Mouse (Mus musculus): ENCODE results near the gene Timeless. TPM values are rescaled to one million over a fixed set of nuclear protein-coding genes. Genes with fewer than 3 reads are reported as not detected.
"Not testable (repeated sequence)": the region's sequence is repeated elsewhere in the genome, so short reads cannot be mapped to it uniquely, and the experiment has no call there.

Gene Timeless
- 32.1 and 41.1 TPM in 2 replicates for total RNA-seq (2015; ENCODE audit: low replicate concordance)
- total RNA-seq (2017; ENCODE audit: low replicate concordance) = 43.4 and 53.9 TPM in 2 replicates

DNA sequence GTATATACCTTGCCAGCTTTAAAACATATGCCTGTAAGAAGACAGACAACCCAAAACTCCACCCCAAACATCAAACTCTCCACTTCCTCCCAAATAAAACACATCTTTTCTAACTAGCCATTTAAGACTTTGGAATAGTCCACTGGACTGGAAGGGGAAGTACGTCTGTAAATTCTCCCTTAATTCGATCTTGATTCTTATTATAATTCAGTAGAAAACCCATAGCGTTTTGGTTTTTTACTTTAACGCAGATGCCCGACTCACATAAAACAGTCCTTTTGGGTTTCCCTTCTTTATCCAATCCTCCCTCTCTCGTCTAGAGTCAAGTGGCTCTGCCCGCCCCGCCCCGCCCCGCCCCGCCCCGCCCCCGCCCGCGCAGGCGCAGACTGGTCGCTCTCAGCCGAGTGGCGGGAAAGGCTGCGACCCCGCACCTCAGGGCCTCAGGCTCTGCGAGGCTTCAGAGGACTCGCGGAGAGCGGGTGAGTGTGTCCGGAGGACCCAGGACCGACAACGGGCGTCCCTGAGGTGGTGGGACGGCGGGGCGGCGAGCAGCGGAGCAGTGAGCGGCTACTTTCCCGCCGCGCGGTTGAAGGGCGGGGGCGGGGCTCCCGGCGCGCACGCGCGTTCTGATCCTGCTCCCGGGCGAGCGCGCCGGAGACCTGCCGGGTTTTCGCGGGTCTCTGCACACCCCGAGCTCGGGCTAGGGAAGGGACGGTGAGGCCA lies at the start of gene Timeless:
Gene Timeless, plus strand, starts transcription at position 369 of the 723 bp plus-strand sequence.
- ATAC-seq (replicated peaks; ENCODE audit: low FRiP score, poor library complexity, severe bottlenecking) = peak; percentile 76

DNA sequence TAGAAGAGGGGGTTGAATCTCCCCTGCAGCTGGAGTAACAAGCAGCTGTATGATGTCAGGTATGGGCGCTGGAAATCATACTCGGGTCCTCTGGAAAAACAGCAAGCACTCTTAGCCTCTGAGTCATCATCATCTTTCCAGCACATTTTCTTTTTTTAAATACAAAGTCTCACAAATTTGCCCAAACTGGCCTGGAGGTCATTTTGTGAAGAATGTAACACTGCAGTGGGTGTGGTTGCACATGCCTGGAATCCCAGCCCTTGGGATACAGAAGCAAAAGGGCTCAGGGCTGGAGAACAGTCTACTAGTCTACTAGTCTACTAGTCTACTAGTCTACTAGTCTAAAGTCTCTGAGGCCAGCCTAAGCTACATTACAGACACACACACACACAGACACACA lies 47.6 kb upstream of the Timeless start:
- ATAC-seq (replicated peaks; ENCODE audit: low FRiP score, poor library complexity, severe bottlenecking) = no peak

DNA sequence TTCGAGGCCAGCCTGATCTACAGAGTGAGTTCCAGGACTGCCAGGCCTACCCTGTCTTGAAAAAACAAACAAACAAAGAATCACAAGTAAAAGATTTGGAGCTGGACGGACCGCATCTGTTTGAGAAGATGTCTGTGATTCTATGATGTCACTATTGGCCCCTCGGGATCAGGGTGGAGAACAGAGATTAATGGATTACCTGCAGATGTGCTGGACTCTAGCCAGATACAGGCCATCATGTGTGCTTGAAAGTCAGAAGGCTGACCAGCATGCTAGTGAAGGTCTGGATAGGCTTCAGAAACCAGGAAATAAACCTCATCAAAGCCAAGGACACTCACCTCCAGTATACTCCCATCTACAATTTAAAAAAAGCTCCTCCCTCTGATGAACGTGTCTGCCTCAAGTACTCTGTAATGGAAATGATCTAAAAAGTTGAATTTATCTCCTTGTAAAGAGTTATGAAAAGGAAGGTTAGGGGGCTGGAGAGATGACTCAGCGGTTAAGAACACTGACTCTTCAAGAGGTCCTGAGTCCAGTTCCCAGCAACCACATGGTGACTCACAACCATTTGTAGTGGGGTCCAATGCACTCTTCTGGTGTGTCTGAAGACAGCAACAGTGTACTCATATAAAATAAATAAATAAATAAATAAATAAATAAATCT lies 46.5 kb upstream of the Timeless start:
- no peak for ATAC-seq (replicated peaks; ENCODE audit: low FRiP score, poor library complexity, severe bottlenecking)

DNA sequence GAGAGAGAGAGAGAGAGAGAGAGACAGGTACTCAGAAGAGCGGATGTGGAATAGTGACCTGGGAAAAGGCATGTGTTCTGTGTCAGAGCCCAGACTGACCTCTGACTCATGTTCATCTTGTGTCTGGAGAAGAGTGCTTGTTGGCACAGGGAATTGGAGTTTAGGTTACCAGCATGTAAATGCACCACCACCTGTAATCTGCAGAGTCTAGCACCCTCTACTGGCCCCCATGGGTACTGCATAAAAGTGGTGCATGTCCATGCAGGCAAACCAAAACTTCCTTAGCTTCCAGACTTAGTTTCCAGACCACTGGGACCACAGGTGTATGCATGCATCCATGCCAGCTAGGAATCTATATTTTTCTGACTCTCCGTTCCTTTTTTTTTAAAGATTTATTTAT lies 45.9 kb upstream of the Timeless start:
- peak; percentile 76 for ATAC-seq (replicated peaks; ENCODE audit: low FRiP score, poor library complexity, severe bottlenecking)

DNA sequence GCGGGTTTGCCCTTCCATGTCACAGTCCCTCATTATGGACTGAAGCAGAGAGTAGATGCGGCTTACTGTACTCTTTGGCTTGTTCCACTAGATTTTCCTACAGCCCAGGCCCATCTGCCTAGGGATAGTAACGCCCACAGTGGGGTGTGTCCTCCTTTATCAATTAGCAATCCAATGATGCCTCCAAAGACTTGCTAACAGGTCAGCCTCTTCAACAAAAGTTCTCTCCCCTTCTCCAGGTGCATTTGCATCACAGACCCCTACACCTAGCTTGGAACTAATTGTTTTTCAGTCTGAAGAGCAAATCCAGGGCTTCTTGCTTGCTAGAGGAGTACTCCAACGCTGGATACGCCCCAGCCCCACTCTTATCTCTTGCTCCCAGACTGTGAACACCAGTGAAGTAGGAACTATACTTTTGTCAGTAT lies 44.7 kb upstream of the Timeless start:
- ATAC-seq (replicated peaks; ENCODE audit: low FRiP score, poor library complexity, severe bottlenecking) = peak; percentile 92

DNA sequence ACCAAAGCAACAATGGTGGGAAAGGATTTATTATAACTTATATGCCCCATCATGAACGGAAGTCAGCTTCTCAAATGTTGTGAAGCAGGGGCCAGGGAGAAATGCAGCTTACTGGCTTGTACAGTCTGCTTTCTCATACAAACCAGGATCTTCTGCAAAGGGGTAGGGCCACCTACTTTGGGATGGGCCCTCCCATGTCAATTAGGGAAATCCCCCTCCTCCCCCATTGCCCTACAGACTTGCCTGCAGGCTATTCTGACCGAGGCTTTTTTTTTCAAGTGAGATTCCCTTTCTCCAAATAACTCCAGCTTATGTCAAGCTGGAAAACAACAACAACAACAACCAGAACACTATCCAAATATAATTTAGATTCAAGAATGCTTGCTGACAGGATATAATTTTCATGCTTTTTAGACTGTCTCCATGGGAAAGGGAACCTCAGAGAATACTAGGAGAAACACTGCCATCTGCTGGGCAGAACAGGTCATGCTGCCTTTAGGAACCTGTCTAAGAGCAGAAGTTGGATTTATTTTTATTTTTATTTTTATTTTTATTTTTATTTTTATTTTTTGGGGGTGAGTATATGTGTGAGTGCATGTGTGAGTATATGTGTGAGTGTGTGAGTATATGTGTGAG lies 43.5 kb upstream of the Timeless start:
- ATAC-seq (replicated peaks; ENCODE audit: low FRiP score, poor library complexity, severe bottlenecking) = peak; percentile 63

DNA sequence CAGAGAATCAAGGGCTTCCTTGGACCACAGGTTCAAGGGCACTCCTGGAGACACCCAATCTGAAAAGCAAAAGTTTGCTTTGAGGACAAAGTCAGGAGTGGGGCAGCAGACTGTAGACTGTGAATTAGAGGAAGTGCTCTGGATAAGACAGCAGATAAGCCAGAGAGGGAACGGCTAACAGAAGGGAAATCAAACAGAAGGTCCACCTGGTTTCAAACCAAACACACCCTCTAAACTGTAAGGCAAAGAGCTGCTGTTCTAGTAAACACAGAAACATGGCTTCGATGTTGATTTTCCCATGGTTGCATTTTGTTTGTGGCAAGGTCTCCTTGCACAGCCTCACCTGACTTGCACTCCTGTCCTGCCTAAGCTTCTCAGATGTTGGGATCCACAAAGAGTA lies 40.4 kb upstream of the Timeless start:
- no peak for ATAC-seq (replicated peaks; ENCODE audit: low FRiP score, poor library complexity, severe bottlenecking)

DNA sequence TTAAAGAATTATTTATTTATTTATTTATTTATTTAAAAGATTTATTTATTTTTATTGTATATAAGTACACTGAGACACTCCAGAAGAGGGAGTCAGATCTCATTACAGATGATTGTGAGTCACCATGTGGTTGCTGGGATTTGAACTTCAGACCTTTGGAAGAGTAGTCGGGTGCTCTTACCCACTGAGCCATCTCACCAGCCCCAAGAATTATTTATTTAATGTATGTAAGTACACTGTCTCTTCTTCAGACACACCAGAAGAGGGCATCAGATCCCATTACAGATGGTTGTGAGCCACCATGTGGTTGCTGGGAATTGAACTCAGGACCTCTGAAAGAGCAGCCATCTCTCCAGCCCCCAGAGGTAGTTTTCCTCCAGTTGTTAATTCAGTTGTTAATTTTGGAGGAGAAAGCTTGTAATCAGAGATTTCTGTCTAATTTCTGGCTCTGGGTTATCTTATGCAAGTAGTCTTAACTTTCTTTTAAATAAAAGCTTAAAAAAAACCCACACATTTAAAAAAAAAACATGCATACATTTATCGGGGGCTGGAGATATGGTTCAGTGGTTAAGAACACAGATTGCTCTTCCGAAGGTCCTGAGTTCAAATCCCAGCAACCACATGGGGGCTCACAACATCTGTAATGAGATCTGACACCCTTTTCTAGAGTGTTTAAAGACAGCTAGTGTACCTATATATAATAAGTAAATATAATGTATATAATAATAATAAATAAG lies 39.7 kb upstream of the Timeless start:
- not testable (repeated sequence) for ATAC-seq (replicated peaks; ENCODE audit: low FRiP score, poor library complexity, severe bottlenecking)

DNA sequence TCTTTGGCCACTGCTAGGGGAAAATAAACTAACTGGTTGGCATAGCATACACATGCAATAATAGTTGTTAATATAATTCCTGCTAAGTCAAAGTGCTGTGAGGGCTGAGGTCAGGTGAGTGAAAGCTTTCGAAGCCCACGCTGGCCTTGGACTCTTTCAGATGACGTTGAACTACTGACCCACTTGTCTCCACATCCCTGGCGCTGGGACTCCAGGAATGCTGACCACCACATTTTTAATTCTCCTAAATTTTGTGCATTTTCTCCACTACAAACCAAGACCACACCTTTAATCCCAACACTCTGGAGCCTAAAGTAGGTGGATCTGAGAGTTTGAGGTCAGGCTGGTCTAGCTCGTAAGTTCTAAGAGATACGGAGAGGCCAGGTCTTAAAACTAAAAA lies 38.8 kb upstream of the Timeless start:
- ATAC-seq (replicated peaks; ENCODE audit: low FRiP score, poor library complexity, severe bottlenecking) = no peak

DNA sequence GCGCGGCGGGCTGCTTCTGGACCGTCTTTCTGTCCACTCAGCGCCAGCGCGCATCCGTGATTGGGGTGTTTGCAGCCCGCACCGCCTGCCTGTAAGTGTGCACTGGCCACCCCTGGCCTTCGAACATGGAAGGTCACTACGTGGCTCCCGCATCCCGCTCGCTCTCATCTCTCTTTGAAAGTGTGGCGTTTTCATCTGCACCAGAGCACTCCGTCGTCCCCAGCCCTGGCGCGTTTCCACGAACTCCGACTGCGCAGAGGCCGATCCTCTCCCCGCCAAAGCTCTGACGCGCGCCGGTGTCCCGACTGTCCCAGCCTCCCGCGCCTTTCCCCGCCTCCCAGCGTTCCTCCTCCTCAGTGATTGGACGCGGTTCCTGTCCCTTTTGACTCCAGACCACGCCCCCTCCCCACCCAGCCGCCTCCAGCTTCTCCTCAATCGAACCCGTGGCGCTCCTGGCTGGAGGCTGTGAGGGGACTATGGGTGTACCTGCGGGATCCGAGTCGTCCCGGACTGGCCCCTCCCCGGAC lies 37.8 kb upstream of the Timeless start, which contains the start of gene Gls2:
Gene Gls2, plus strand, starts transcription at position 434 of the 527 bp plus-strand sequence.
- ATAC-seq (replicated peaks; ENCODE audit: low FRiP score, poor library complexity, severe bottlenecking) = peak; percentile 99

DNA sequence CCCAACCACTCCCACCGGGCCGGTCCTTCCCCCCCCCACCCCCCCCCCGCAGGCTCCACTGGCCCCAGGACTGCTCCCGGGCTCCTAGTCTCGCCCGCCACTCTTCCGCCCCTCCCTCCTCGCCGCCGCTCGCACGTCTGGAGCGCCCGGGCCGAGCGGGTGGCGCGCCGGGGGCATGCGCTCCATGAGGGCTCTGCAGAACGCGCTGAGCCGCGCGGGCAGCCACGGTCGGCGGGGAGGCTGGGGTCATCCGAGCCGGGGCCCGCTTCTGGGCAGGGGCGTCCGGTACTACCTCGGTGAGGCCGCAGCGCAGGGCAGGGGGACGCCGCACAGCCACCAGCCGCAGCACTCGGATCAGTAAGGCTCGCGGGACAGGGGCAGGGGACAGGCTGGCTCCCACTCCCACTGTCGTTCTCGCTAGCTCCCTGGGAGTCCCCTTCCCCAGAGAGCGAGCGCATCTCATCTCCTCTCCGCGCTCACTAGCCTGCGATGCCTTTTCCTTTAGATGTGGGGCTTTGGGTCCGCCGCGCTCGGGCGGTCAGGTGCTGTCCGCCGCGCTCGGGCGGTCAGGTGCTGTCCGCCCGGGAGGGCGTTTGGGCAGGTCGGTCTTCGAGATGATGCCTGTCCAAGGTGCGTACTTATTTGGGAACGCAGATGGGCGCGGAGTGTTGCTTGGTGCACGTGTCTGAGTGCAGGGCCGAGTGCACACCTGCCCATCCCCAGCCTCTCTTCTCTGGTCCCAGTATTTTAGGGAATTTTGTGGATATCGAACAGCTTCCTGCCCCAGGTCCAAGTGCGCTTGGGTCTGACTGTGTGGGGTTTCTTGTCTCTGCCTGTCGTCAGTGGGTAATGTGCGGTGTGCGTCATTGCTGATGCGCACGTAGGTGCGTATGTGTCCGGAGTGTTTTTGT lies 37.1 kb upstream of the Timeless start:
- ATAC-seq (replicated peaks; ENCODE audit: low FRiP score, poor library complexity, severe bottlenecking) = peak; percentile 70

DNA sequence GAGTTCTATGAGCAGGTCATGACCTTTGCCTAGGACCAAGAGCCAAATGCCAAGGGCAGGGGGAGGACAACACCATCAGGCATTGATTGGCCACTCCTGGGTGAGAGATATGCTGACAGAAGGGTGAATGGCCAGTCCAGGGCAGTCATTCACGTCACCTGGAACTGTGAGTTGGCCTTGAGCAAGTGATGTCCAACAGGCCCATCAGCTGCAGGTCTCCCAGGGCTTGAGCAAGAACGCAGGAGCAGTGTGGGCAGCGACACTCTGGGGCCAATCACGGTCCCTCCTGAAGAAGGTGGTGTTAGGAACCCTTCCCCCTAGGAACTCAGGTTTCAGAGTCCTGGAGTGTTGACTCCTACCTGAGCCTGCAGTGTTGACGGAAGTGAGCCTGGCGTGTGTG lies 30.0 kb upstream of the Timeless start:
- no peak for ATAC-seq (replicated peaks; ENCODE audit: low FRiP score, poor library complexity, severe bottlenecking)

DNA sequence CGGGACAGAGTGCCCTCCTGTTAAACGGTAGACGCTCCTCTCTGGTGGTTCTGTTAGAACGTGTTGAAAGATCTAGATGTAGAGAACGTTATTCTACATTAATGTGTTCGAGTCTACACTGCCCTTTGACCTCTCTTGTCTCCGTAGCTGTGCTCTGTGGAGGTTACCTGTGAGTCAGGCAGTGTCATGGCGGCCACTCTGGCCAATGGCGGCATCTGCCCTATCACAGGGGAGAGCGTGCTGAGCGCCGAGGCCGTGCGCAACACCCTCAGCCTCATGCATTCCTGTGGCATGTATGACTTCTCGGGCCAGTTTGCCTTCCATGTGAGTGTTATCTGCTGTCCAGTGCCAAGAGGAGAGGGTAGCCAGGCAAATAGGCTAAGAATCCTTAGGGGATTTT lies 26.9 kb upstream of the Timeless start:
- no peak for ATAC-seq (replicated peaks; ENCODE audit: low FRiP score, poor library complexity, severe bottlenecking)

DNA sequence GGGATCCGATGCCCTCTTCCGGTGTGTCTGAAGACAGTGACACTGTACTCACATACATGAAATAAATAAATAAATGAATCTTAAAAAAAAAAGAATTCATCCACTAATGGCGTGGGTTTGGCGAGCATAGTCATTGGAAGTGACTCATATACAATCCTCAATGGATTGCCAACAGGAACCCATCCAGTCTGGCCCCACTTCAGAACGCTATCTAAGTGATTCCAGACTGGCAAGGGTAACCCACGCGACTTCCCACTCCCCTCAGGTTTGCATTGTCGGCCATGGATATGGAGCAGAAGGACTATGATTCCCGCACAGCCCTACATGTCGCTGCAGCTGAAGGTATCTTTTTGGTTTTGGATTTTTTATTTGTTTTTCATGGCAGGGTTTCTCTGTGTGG lies 23.5 kb upstream of the Timeless start:
- ATAC-seq (replicated peaks; ENCODE audit: low FRiP score, poor library complexity, severe bottlenecking) = no peak

DNA sequence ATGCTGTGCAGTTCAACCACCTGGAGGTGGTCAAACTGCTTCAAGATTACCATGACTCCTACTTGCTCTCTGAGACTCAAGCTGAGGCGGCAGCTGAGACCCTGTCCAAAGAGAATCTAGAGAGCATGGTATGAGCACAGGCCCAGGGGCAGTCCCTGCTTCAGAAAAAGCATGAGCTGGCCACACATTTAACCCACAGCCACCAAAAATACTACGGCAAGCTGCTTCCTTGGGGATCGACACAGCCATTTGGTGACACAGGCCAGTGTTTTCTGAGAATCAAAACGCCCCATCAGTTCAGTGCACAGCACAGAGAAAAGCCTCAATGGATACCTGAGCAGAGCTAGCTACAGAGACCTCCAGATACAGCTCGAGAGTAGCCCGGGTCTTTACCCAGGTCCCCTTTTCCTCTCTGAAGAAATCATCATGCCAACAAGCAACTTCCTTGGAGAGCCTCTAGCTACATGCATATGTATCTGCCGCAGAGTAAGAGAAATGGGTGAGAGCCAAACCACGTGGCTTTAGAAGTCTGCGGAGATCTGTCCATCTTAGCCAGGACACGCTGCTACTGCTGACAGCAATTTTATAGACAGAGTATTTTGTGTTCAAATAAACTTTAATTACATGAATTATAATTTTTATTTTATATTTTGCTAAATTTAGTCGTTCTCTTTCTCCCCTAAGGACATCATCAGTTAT lies 22.4 kb upstream of the Timeless start:
- ATAC-seq (replicated peaks; ENCODE audit: low FRiP score, poor library complexity, severe bottlenecking) = no peak

DNA sequence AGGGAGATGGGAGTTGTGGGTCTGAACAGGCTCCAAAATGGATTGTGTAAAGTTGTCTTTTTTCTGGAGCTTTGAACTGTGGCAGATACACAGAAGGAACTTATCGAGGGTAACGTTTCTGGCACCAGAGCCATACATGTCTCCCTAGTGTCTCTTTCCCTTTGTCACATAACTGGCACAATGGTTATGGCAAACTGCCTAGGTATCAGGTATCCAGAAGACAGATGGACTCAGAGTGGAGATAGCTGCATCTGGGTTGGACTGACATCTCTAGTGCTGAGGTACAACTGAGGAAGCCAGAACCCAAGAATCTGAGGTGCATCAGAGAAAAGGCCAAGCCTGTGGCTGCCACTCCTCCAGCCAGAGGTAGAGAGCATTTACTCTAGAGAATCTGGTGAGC lies 21.7 kb upstream of the Timeless start:
- no peak for ATAC-seq (replicated peaks; ENCODE audit: low FRiP score, poor library complexity, severe bottlenecking)

DNA sequence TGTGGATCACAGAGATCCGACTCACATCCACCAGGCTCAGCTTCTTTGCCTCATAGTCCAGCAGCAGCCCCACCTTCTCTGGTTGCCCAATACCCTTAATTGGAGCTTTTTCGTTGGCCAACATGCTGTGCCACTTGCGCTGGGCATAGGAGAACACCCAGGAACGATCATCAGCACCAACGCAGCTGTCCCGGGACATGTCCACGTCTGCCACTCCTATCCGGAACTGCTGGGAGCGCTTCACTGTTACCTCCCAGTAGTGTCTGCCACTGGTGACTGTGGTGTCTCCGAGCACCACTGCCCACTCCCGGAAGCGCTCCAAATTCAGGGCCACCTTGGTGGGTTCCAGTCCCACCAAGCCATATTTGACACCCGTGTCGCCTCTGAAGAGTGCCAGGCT lies 20.9 kb upstream of the Timeless start:
- ATAC-seq (replicated peaks; ENCODE audit: low FRiP score, poor library complexity, severe bottlenecking) = peak; percentile 25; the same call in 1 of the 2 replicates

DNA sequence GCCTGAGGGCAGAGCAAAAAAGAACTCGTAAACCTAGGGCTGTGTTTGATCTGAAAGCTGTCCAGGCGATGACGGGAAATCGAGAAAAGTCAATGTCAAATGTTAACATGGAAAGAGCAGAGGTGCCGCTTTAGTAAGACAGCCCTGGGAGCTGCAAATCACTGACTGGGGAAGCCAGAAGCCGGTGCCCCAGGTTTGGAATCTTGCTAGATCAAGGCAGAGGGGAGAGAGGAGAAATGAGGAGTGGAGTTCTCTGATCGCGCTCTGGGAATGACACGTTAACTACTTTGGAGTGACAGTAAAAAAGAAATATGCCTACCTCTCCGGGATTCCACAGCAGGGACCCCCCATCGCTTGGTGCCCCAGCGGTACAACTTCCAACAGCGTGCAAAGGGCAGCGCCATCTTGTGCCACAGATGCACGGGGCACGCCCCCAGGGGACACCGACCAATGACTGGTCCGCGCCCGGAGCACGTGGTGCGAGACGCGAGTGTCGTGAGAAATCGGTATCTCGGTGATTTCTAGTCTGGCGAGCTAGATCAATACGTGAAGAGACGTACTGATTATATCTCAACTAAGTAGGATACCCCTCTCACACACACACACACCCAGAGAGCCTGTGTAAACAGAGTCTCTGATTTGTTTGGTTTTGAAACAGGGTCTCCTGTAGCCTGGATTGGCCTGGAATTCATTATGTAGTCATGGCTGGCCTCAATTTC lies 20.3 kb upstream of the Timeless start, which contains the start of gene Spryd4:
Gene Spryd4, minus strand, starts transcription at position 418 of the 719 bp plus-strand sequence.
- peak; percentile 92 for ATAC-seq (replicated peaks; ENCODE audit: low FRiP score, poor library complexity, severe bottlenecking)

Measured in erythroid progenitor cell, adult 5-6 weeks (primary cell).